25 mouse cellular contexts compared by ENCODE assay signal in the genomic region with DNA sequence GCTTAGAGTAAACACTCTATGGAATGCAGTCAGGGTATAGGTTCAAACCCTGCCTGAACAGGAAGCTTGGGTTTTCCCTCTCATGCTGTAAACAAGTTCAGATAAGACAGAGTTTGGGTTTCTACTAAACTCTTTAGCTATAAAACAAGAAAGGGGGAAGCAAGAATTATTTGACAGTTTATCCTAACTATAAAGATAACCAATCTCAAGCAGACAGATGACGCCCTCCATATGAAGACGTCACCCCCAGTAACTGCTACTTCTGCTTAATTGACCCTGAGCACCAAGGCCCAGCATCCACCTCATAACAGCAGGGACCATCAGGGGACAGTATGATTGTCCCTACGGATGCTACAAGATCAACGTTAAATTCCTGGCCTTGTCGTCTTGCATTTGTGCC.
DNase-seq lines count a peak whose midpoint lies in the region; ATAC-seq and TF ChIP-seq lines count a peak whose summit lies in the region.
"Had no signal": no experiment of that assay in that cellular context is flagged by ENCODE, and none has a peak within 500 bp of the region (broad histone marks: within the 10 kb centered on the region; RNA-seq: fewer than 3 reads in every experiment).

No protein-coding gene starts in this region.

- H3K4me3 ChIP-seq in G1E (ENCODE audit: low read depth, low read length): no peak overlapping the region
- H3K4me3 ChIP-seq: embryonic facial prominence, embryonic 13.5 days; embryonic facial prominence, embryonic 15.5 days; erythroblast, embryonic 14.5 days; forebrain, embryonic 10.5 days; forebrain, embryonic 12.5 days had no signal

- H3K4me1 ChIP-seq in G1E (ENCODE audit: insufficient read depth, low read depth, low read length): peaks cover 20% of the 10 kb centered on the region
- H3K4me1 ChIP-seq: embryonic facial prominence, embryonic 13.5 days; embryonic facial prominence, embryonic 15.5 days; forebrain, embryonic 10.5 days; forebrain, embryonic 12.5 days had no signal

- no peaks in the 10 kb centered on the region for H3K36me3 ChIP-seq in G1E (replicated peaks)
- H3K36me3 ChIP-seq: embryonic facial prominence, embryonic 13.5 days; embryonic facial prominence, embryonic 15.5 days; forebrain, embryonic 10.5 days; forebrain, embryonic 12.5 days had no signal

- TF ChIP-seq CTCF in G1E (IDR thresholded peaks at IDR 0.05; ENCODE audit: low read depth, low read length): no peak

- 0 out of 2 replicates have a peak, but pooled peaks cover 2% of the 10 kb centered on the region for H3K9me3 ChIP-seq in G1E (replicated peaks)
- H3K9me3 ChIP-seq: embryonic facial prominence, embryonic 13.5 days; embryonic facial prominence, embryonic 15.5 days; forebrain, embryonic 10.5 days; forebrain, embryonic 12.5 days had no signal

- ATAC-seq in G1E (ENCODE audit: extremely low read depth, insufficient number of reproducible peaks, low FRiP score, poor library complexity, severe bottlenecking): peak; percentile 18; the same call in 1 of the 2 replicates
- peak; percentile 57 for ATAC-seq in megakaryocyte progenitor cell, adult 5-6 weeks (replicated peaks; ENCODE audit: poor library complexity)
- ATAC-seq: CD4-positive, CD25-positive, alpha-beta regulatory T cell, adult 4 months; forebrain, embryonic 14.5 days; forebrain, embryonic 16.5 days had no signal

- no peaks in the 10 kb centered on the region for H3K27me3 ChIP-seq in G1E (ENCODE audit: insufficient read depth, low read length)
- H3K27me3 ChIP-seq: CH12.LX; embryonic facial prominence, embryonic 13.5 days; embryonic facial prominence, embryonic 15.5 days; forebrain, embryonic 12.5 days had no signal

- DNase-seq in G1E (ENCODE audit: low spot score) (no peak), MEL-GATA-1-ER (ENCODE audit: extremely low read depth, low read depth) (peak; percentile 33)
- no peak for DNase-seq in embryo, embryonic 10.5 days (ENCODE audit: low spot score)
- DNase-seq in adrenal gland, adult 2 months: no peak
- DNase-seq: adrenal gland, adult 8-10 months; adrenal gland, postnatal 14 days; adrenal gland, postnatal 36 days; B cell, adult 2 months; cerebellum, adult 11 months; cerebellum, adult 18-20 months; cerebellum, adult 8-10 months; cerebellum, adult 9-11 months; cerebellum, postnatal 14 days; cerebellum, postnatal 36 days; embryo, embryonic 11 days had no signal
